Mouse (Mus musculus): ENCODE measurements around the gene Zfp687.

DNA sequence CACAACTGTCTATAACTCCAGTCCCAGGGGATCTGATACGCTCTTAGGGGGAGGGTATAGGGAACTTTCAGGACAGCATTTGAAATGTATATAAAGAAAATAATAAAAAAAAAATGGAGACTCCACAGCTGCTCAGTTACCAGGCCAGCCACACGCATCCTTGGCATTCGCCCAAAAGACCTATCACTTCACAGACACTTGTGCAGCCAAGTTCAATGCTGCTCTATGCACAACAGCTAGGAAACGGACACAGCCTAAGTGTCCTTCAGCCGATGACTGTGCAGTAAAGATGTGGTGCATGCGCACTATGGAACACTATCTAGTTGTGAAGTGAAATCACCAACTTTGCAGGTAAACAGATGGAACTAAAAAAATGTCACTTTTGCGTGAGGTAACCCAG is 41.0 kb upstream of the Zfp687 start:
- TF ChIP-seq EP300 (IDR thresholded peaks at IDR 0.05; ENCODE audit: insufficient read depth, low read depth, low read length) (no peak), POLR2A (IDR thresholded peaks at IDR 0.05; ENCODE audit: insufficient read depth, low read depth, low read length) (no peak), CTCF (IDR thresholded peaks at IDR 0.05) (no peak)
